In the genomic region with DNA sequence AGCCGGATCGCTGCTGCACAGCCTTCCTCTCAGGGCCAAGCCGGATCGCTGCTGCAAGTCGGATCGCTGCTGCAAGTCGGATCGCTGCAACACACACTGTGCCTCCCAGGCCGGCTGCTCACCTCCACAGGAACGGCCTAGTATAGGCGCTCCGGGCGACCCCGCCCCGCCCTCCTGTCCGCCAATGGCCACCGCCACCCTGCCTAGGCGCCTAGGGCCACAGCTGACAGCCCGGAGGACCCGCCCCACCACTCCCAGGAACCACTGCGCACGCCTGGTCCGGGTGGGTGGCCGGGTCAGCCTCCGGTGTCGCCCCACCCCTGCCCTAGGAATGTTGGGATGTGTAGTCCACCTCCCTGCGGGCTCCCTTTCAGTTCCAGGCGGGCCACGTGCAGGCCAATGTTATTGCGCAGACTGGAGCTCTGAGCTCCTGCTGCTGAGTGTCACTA, we compare ENCODE assay signal across 8 mouse cellular contexts. TPM values are rescaled to one million over a fixed set of nuclear protein-coding genes. Genes with fewer than 3 reads are reported as not detected.
DNase-seq lines count a peak whose midpoint lies in the region; ATAC-seq and TF ChIP-seq lines count a peak whose summit lies in the region.

TSS of gene Gpd1l (minus strand) at position 265 of the 449 bp plus-strand sequence.

- no peak for TF ChIP-seq CTCF in C2C12 (IDR thresholded peaks at IDR 0.05; ENCODE audit: control insufficient read depth, insufficient read depth, insufficient read length)

- peak within 1 kb of the TSS; percentile 48; the same call in 1 of the 2 replicates for H3K27ac ChIP-seq in brown adipose tissue, adult 24 weeks (replicated peaks; ENCODE audit: low read depth, low read length)
- H3K27ac ChIP-seq in heart, embryonic 13.5 days (replicated peaks) = peak within 1 kb of the TSS; percentile 85
- peak within 1 kb of the TSS; percentile 74 for H3K27ac ChIP-seq in liver, embryonic 12.5 days
- peak within 1 kb of the TSS; percentile 84 for H3K27ac ChIP-seq in stomach, embryonic 15.5 days

- peak within 1 kb of the TSS; percentile 78 for H3ac ChIP-seq in C2C12 (ENCODE audit: control insufficient read depth, insufficient read length, low read depth)

- H3K4me3 ChIP-seq in C2C12 (ENCODE audit: insufficient read depth, poor library complexity, severe bottlenecking) = peak within 1 kb of the TSS; percentile 45
- H3K4me3 ChIP-seq in brown adipose tissue, adult 24 weeks (ENCODE audit: insufficient read depth, low read depth, low read length) = peak within 1 kb of the TSS; percentile 81
- H3K4me3 ChIP-seq in heart, embryonic 13.5 days = peak within 1 kb of the TSS; percentile 88
- peak within 1 kb of the TSS; percentile 77 for H3K4me3 ChIP-seq in liver, embryonic 12.5 days
- peak within 1 kb of the TSS; percentile 58 for H3K4me3 ChIP-seq in stomach, embryonic 15.5 days (replicated peaks)

- peak within 1 kb of the TSS; percentile 88 for H3K9ac ChIP-seq in heart, embryonic 13.5 days
- H3K9ac ChIP-seq in liver, embryonic 12.5 days = peak within 1 kb of the TSS; percentile 76
- H3K9ac ChIP-seq in stomach, embryonic 15.5 days = peak within 1 kb of the TSS; percentile 35

- no peaks in the 10 kb centered on the region for H3K79me2 ChIP-seq in C2C12 (ENCODE audit: control insufficient read depth, insufficient read depth)

- H3K4me2 ChIP-seq in heart, embryonic 13.5 days = peak within 1 kb of the TSS; percentile 99
- peak within 1 kb of the TSS; percentile 97 for H3K4me2 ChIP-seq in liver, embryonic 12.5 days
- H3K4me2 ChIP-seq in stomach, embryonic 15.5 days = peak within 1 kb of the TSS; percentile 92

- 1% methylated on average over 30 of the region's 30 CpGs for WGBS in heart, embryonic 13.5 days
- WGBS in liver, embryonic 12.5 days (ENCODE audit: insufficient replicate concordance) = 1% methylated on average over 30 of the region's 30 CpGs
- WGBS in stomach, embryonic 15.5 days = under 1% methylated on average over 30 of the region's 30 CpGs

- H3K9me3 ChIP-seq in heart, embryonic 13.5 days = no peaks in the 10 kb centered on the region
- no peaks in the 10 kb centered on the region for H3K9me3 ChIP-seq in liver, embryonic 12.5 days (replicated peaks)
- H3K9me3 ChIP-seq in stomach, embryonic 15.5 days = no peaks in the 10 kb centered on the region

- H3K4me1 ChIP-seq in brown adipose tissue, adult 24 weeks (ENCODE audit: control insufficient read depth, insufficient read depth, insufficient read length, low read length) = peaks cover 6% of the 10 kb centered on the region
- peaks cover 18% of the 10 kb centered on the region for H3K4me1 ChIP-seq in heart, embryonic 13.5 days
- peaks cover 27% of the 10 kb centered on the region for H3K4me1 ChIP-seq in liver, embryonic 12.5 days
- peaks cover 8% of the 10 kb centered on the region; the same call in 1 of the 2 replicates for H3K4me1 ChIP-seq in stomach, embryonic 15.5 days

- no peaks in the 10 kb centered on the region for H3K27me3 ChIP-seq in C2C12 (ENCODE audit: control insufficient read depth, insufficient read depth, insufficient read length)
- H3K27me3 ChIP-seq in heart, embryonic 13.5 days (replicated peaks) = no peaks in the 10 kb centered on the region
- no peaks in the 10 kb centered on the region for H3K27me3 ChIP-seq in liver, embryonic 12.5 days (replicated peaks)
- H3K27me3 ChIP-seq in stomach, embryonic 15.5 days (replicated peaks) = no peaks in the 10 kb centered on the region

- peak; percentile 92 for ATAC-seq in heart, embryonic 13.5 days (ENCODE audit: extremely low read depth, insufficient number of reproducible peaks, low FRiP score, low TSS enrichment)
- ATAC-seq in liver, embryonic 12.5 days = peak; percentile 99
- ATAC-seq in stomach, embryonic 15.5 days (ENCODE audit: insufficient read depth, low FRiP score, low read depth) = peak; percentile 99

- no peaks in the 10 kb centered on the region for H3K79me3 ChIP-seq in C2C12 (ENCODE audit: low read depth)

- H3K36me3 ChIP-seq in C2C12 (ENCODE audit: control insufficient read depth, insufficient read depth) = no peaks in the 10 kb centered on the region
- no peaks in the 10 kb centered on the region for H3K36me3 ChIP-seq in heart, embryonic 13.5 days
- no peaks in the 10 kb centered on the region for H3K36me3 ChIP-seq in liver, embryonic 12.5 days
- H3K36me3 ChIP-seq in stomach, embryonic 15.5 days = no peaks in the 10 kb centered on the region

- peak; percentile 47 for DNase-seq in fat pad, adult 2 months (ENCODE audit: extremely low read depth, low read depth, low spot score)
- DNase-seq in kidney, postnatal 10 days = peak; percentile 98
- peak; percentile 82 to 91 for DNase-seq in natural killer cell, adult 2 months (ENCODE audit: low spot score in 2 of 2)

TF ChIP-seq in C2C12, 6 proteins besides CTCF, POLR2A, EP300 and RAD21:
- TF ChIP-seq USF1 (IDR thresholded peaks at IDR 0.05; ENCODE audit: low read depth) (peak; percentile 52), CEBPB (IDR thresholded peaks at IDR 0.05; ENCODE audit: low read depth) (no peak), MYOD1 (IDR thresholded peaks at IDR 0.05; ENCODE audit: control insufficient read depth, insufficient read length, low read depth) (no peak), MAX (IDR thresholded peaks at IDR 0.05) (no peak), FOSL1 (IDR thresholded peaks at IDR 0.05; ENCODE audit: insufficient read depth, low read length, poor library complexity, severe bottlenecking) (no peak), MYOG (IDR thresholded peaks at IDR 0.05; ENCODE audit: control insufficient read depth, extremely low read depth, insufficient read length) (no peak)

RNA-seq across cellular contexts. Expression of gene Gpd1l, which starts in this region (rescaled TPM):
- 10.8 TPM for polyA plus RNA-seq in C2C12 (2012; fragmentation: generic; extraction: Trizol)
- polyA plus RNA-seq in brown adipose tissue, adult 24 weeks (2012; ENCODE audit: insufficient read depth, insufficient read length, missing spikeins) = 16.4 and 20.5 TPM in 2 replicates
- polyA plus RNA-seq in heart, embryonic 13.5 days (2015; fragmentation: Nextera tagmentation; extraction: Ambion mirVana) = 13.5 and 14.8 TPM in 2 replicates
- 10.5 and 10.9 TPM in 2 replicates for polyA plus RNA-seq in liver, embryonic 12.5 days (2016; fragmentation: Nextera tagmentation; extraction: Ambion mirVana)
- polyA plus RNA-seq in stomach, embryonic 15.5 days (2015; fragmentation: Nextera tagmentation; extraction: Ambion mirVana) = 17.3 and 18.6 TPM in 2 replicates

Comparison
In these comparisons a context has a peak if more than half of its experiments do, and no peak if none do; other contexts are left out.
1. Peak in every context shown above with its lines: DNase-seq, ATAC-seq, H3K4me3 ChIP-seq and H3K27ac ChIP-seq.
2. DNase-seq: peak in every context shown above with its lines; median percentile 98 in kidney, postnatal 10 days; 86 in natural killer cell, adult 2 months; 47 in fat pad, adult 2 months.
3. H3K9ac ChIP-seq: peak in every context shown above with its lines; median percentile 88 in heart, embryonic 13.5 days; 76 in liver, embryonic 12.5 days; 35 in stomach, embryonic 15.5 days.